Mouse (Mus musculus): Measurements from ENCODE around the gene Dcaf17.

Gene Dcaf17

GRCm38 (mm10) chr2:71054716-71055115, 412 bp upstream of the Dcaf17 start:
- no peak for DNase-seq (ENCODE audit: extremely low read depth, low read depth)

- DNase-seq (ENCODE audit: extremely low read depth, low read depth) = no peak
Observed at GRCm38 (mm10) chr2:71056115-71056835, 1.1 kb downstream of the Dcaf17 start.

DNA sequence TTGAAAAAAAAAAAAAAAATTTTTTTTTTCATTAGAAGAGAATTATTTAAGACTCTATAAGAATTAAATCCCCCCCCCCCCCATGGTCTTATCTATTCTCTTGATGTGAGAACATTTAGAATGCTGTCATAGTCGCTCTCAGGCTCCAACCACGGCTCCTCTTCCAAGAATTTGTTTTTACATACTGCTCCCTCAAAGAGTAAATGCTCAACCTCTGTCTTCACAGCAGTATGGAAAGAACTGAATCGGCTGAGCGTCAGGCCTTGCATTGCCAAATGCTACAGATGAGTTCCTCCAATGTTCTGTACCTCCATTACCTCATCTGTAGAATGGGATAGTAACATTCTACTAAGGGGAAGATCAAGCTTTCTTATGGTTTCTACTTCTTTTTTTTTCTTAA, 16.5 kb downstream of the Dcaf17 start:
- no peak for DNase-seq (ENCODE audit: extremely low read depth, low read depth)

DNA sequence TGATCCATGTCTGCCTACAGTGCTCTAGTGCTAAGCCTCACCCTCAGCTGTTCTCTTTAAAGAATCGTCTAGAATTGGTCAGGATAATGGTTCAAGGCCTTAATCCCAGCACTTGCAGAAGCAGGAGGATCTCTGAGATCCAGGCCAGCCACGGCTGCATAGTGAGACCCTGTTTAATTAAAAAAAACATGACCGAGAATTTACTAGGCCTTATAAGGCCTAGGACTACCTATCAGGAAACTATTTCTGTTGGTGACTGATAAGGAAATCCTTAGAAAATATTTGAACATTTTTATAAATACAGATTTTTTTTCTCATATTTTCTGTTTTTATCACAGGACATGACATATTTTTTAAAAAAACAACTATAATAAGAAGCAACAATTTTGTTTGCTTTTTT, 18.2 kb downstream of the Dcaf17 start:
- no peak for DNase-seq (ENCODE audit: extremely low read depth, low read depth)

DNA sequence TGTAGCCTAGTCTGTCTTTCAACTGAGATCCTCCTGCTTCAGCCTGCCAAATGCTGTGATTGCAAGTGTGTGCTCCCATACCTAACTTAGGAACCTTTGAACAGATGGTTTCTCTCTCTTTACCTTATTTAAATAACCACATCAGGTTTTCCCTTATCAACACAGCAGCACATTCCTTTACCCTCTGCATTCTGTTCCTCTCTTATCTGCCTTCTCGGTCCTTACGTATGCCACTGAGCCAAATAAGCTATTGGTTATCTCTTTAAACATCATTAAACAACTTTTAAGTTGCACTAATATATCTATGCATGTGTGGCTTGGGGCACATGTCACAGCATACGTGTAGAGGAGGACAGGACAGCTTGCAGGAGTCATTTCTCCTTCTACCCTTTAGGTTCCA, 18.7 kb downstream of the Dcaf17 start:
- no peak for DNase-seq (ENCODE audit: extremely low read depth, low read depth)

DNA sequence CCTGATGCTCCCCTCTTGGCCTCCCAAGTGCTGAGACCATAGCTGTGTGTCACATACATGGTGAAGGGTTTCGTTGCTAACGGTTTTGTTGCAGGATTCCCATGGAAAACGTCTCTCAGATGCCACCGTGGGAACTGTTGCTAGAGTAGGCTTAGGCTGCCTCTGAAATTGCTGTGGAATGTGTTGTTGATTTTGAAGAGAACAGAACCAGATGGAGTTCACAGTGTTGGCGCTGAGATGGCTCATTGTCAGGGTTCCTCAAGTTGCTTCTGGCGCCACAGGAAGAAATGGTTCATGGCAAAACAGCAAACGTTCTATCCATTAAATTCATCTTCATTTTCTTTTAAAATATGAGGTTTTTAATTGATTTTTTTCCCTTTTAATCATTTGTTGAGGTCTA, 27.3 kb downstream of the Dcaf17 start:
- no peak for DNase-seq (ENCODE audit: extremely low read depth, low read depth)

- DNase-seq (ENCODE audit: extremely low read depth, low read depth) = no peak
Observed at GRCm38 (mm10) chr2:71083454-71084193, 28.5 kb downstream of the Dcaf17 start.

GRCm38 (mm10) chr2:71089766-71090165, 34.6 kb downstream of the Dcaf17 start:
- DNase-seq (ENCODE audit: extremely low read depth, low read depth) = no peak

DNA sequence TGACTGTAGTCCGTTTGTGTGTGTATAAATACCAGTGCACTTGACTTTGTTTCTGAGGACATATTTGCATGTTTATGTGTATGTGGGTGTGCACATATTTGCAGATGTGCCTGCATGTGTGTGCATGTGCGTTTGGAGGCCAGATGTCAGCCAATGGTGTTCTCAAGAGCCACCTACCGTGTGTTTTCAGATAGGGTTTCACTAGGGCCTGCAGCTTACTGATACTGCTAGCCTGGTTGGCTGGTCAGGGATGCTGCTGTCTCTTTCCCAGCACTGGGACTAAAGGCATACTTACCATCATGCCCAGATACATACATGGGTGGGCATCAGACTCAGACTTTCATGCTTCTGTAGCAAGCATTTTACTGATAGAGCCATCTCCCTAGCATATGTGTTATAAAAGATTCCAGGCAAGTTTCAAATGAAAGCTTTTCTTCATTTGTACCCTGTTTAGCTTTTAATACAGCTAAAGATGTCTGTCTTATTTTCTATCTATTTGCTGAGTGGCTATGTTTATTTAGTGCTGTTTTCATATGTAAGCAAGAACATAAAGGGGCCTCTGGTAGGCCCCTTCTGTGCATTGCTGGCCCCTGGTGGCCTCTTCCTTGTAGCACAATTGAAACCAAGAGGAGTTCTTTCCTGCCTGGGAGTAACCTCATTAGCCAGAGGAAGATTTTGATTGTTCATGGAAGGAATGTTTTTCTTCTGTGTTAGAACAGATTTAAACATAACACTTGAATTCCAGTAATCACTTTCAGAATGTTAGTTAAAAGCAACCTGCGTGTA, 35.7 kb downstream of the Dcaf17 start:
- DNase-seq (ENCODE audit: extremely low read depth, low read depth) = no peak

GRCm38 (mm10) chr2:71096170-71096569, 41.0 kb downstream of the Dcaf17 start:
- peak; percentile 85 for DNase-seq (ENCODE audit: extremely low read depth, low read depth)

- DNase-seq (ENCODE audit: extremely low read depth, low read depth) = peak; percentile 40
Observed at GRCm38 (mm10) chr2:71102621-71103291, 47.6 kb downstream of the Dcaf17 start.

DNA sequence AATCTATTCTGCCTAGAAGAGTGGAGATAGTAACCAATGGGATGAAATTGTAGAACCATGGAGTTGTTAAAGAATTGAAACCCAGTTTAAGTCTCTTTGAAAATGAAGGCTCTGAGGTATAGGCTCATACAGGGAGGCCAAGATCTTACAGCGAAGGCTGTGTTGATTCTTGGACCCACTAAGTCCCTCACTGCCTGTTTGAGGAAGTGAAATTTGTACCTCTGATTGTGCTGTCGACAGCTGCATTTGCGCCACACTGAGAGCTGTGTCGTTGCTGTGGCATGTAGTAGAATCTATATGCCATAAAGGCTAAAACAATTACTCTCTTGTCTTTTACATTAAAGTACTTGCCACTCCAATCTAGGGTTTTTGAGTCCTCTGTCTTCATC, 48.2 kb downstream of the Dcaf17 start:
- DNase-seq (ENCODE audit: extremely low read depth, low read depth) = peak; percentile 63

DNA sequence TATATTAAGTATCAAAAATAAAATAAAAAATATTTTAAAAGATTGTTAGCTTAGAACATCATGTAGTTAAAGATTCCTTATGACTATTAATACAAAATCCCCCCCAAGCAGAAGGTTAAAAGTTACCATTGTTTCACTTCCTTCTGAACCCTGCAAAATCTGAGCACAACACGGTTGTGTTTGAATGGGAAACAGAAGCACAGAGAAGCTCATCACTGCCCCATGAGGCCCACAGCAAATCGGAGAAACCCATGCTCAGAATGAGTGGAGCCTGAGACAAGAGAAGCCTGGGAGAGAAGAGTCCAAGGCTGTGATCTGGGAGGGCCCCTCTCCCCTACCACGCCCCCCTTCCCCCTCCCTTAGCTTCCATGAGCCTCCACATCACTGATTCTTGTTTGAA, 49.6 kb downstream of the Dcaf17 start:
- DNase-seq (ENCODE audit: extremely low read depth, low read depth) = no peak

GRCm38 (mm10) chr2:71105469-71106215, 50.5 kb downstream of the Dcaf17 start:
- no peak for DNase-seq (ENCODE audit: extremely low read depth, low read depth)

DNA sequence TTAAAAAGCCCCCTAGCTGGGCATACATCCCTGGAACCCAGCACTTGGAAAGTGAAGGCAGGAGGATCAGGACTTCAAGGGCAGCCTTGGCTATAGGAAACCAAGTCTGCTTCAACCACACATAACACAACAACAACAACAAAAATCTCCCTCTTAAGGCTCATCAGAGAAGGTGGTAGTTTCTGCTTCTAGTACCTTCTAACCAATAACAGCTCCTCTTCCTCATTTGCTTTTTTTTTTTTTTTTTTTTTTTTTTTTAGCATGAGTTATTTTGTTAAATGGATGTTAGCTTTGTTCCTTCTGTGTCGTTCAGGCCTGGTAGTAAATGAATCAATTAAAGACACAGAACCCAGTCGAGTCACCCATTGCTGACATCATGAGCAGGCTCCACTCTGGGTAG, 52.1 kb downstream of the Dcaf17 start:
- no peak for DNase-seq (ENCODE audit: extremely low read depth, low read depth)

- DNase-seq (ENCODE audit: extremely low read depth, low read depth) = no peak
Observed at GRCm38 (mm10) chr2:71108541-71108940, 53.4 kb downstream of the Dcaf17 start.

DNA sequence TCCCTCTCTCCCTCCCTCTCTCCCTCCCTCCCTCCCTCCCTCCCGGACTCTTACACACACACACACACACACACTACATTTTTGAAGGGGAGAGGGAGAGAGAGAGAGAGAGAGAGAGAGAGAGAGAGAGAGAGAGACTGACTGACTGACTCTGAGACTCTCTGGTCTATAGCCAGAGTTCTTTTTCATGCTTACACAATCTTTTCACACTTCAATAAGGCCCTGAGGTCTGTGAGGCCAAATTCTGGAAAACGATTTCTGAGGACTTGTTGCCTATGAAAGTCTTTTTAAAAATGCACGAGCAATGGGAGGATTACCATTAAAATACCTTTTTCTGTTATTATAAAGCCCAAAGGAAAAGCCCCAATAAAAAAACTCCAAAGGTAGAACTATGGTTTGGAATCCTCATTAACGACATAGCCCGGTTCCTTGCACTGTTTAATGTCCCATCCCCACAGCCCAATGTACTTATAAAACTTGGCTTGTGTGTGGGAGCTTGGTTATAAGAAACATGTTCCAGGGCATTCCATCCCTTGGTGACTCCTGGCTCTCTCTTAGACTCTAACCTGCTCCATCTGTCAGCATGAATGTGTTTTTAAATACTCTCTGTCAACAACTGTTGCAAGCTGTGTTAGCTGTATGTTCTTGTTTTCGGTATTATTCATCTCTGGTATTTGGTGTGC, 58.5 kb downstream of the Dcaf17 start:
- no peak for DNase-seq (ENCODE audit: extremely low read depth, low read depth)

DNA sequence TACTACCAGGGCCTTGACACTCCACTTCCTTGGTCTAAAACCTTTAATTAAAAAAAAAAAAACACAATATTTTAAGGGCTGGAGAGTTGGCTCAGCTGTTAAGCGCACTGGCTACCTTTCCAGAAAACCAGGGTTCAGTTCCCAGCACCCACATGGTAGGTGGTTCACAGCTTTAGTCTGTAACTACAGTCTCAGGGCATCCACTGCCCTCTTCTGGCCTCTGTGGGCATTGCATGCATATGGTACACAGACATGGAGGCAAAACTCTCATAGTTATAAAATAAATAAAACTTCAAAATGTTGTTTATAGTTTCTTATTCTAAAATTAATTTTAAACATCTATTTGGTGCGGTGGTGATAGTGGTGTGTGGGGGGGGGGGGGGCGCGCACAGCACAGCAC, 61.0 kb downstream of the Dcaf17 start:
- DNase-seq (ENCODE audit: extremely low read depth, low read depth) = no peak

DNA sequence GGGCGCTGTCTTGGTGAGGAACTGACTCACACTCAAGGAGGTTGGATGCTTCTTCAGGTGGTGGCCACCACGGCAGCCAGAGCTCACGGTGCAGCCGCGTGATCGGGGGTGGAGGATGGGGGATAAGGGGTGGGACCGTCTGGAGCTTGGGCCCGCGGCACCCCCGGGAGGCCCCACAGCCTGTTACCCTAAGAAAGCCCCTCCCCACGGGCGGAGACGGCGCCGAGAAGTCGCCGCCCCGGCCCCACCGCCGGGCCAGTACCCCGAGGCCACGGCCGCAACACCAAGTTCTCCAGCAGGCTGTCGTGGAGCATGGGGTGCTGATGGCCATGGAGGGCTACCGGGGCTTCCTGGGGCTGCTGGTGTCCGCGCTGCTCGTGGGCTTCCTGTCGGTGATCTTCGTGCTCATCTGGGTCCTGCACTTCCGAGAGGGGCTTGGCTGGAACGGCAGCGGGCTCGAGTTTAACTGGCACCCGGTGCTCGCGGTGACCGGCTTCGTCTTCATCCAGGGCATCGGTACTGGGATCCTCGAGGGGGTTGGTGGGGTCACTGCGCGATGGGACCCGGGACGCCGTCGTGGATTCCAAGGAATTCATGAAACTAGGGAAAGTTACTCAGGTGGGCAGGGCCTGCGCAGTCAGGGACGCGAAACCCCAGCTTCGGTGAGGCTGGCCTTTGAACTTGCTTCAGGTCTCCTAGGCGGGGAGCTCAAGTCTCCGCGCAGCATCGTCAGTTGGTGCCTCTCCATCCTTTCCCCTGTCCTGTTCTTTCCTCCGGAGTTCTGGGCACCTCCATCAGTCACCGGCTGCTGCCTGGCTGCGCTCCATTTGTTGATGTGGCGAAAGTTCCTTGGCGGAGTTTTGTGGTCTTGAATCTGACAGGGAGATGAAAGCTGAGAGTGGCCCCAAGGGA, 62.9 kb downstream of the Dcaf17 start, which contains the start of gene Cybrd1:
Cybrd1 (plus strand) TSS at position 127 of the 912 bp plus-strand sequence.
- DNase-seq (ENCODE audit: extremely low read depth, low read depth) = no peak

All from MEL-GATA-1-ER (cell line).